Mouse (Mus musculus): ENCODE data around the gene Mbnl2.

- TF ChIP-seq CTCF (IDR thresholded peaks at IDR 0.05; ENCODE audit: borderline replicate concordance, control insufficient read depth, extremely low read depth, insufficient read depth, low read length, poor library complexity) (no peak), POLR2A (IDR thresholded peaks at IDR 0.05; ENCODE audit: control insufficient read depth, extremely low read depth, insufficient read depth, low read length, poor library complexity) (no peak)
These were observed 143.5 kb downstream of the Mbnl2 start for GRCm38 (mm10) chr14:120418964-120419363.

Data from thymus, adult 2 months (tissue).